Mouse (Mus musculus): ENCODE data around the gene Dpep2nb.
A peak's percentile ranks its signal among the peaks of the same experiment; 100 is the strongest.
"Not testable (repeated sequence)": the region's sequence is repeated elsewhere in the genome, so short reads cannot be mapped to it uniquely, and the experiment has no call there.

Gene Dpep2nb

DNA sequence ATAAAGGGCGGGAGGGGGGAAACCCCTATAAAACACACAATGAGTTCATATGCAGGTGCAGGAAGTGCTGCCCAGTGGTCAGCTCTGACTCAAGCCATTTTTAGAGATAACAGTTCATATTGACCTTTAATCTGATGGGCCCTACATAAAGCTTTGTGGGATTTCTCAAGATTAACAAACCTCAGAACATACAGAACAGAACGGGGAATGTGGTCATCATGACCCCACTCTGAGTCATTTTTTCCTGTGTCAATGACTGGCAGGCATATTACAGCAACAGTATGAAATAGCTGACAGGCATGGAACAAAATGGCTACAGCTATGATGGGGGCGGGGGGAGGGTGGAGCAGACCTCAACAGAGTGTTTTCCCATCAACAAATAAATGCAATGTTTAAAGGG, 1.4 kb upstream of the Dpep2nb start:
- DNase-seq (ENCODE audit: low spot score in 2 of 2) = no peak

DNA sequence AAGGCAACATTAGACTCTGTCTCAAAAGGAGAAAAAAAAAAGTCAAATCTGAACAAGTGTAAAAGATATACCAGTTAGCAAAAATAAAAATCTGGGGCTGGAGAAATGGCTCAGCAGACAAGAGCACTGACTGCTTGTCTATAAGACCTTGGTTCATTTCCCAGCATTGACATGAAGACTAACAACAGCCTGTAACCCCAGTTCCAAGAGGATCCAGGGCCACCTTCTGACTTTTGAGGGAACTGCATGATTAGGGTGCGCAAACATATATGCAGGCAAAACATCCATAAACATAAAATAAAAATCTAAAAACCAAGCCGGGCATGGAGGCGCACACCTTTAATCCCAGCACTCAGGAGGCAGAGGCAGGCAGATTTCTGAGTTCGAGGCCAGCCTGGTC, 638 bp upstream of the Dpep2nb start:
- no peak for DNase-seq (ENCODE audit: low spot score in 2 of 2)

GRCm38 (mm10) chr8:106004538-106005207, 1.1 kb downstream of the Dpep2nb start:
- DNase-seq (ENCODE audit: low spot score in 2 of 2) = no peak

DNA sequence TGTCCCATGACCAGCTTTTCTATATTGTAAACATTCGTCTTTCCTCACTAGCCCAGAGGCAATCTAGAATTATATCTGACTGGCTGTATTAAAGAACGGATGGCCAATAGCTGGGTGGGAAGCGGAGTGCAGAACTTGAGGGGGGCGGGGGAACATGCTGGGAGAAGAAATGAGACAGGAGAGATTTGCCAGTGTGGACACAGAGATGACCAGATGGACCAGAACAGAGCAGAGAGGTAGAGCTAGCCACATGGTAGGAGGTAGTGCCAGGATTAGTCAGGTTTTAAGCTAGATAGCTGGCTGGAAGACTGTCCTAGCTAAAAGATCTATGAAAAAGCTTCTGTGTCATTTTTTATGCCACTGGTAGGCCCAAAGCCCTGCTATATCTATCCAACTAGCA, 3.9 kb downstream of the Dpep2nb start:
- no peak for DNase-seq (ENCODE audit: low spot score in 2 of 2)

- peak in 1 of 2 experiments; percentile 26 for DNase-seq (ENCODE audit: low spot score in 2 of 2)
Observed at GRCm38 (mm10) chr8:105998971-105999370, 6.8 kb downstream of the Dpep2nb start.

DNA sequence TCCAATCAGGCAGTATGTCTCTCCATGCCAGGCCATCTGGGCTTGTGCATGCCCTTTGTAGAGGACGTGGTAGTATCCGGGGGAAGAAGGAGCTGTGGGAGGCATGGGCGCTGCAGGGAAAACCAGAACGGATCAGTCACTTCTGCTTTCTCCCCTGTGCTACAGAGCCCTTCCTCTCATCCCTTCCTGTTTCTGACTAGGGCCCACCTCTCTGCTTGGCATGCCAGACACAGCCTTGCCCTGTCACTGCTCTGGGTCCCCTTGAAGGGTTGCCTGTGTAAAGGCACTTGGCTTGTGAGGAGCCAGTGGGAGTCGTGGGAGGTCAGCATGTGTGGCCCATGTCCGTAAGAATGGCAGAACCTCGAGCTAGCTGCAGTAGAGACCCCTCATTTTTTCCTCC, 9.4 kb downstream of the Dpep2nb start:
- DNase-seq (ENCODE audit: low spot score in 2 of 2) = no peak

DNA sequence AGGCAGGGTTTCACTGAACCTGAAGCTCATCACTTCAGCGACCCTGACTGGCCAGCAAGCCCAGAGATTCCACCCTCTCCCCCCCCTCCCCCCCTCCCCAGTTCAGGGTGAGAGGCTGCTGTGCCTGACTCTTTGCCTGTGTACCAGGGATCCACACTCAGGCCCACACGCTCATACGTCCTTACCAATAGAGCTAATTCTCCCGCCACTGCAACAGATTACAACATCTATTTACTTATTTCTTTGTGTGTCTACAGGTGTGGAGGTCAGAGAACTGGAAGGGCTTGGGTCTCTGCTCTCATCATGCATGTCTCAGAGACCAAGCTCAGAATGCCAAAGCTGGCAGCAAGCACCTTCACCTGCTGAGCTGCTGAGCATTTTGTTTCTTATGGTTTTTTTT, 12.5 kb downstream of the Dpep2nb start:
- DNase-seq (ENCODE audit: low spot score in 2 of 2) = no peak

DNA sequence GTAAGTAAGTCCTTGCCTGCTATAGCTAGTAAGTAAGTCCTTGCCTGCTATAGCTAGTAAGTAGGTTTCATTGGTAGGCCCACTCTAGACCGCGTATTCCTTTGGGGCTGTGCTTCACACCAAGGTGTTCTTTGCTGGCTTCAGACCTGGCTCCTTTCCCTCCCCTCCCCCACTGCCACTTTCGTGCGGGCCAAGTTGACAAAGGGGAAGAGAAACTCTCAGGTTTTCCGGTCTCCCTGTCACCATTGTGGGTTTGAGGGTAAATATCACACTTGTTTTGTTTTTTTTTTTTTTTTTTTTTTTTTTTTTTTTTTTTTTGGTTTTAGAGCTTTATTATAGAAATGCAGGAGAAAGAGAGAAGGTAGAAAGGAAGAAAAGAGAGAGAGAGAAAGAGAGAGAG, 13.3 kb downstream of the Dpep2nb start:
- no peak for DNase-seq (ENCODE audit: low spot score in 2 of 2)

- DNase-seq (ENCODE audit: low spot score in 2 of 2) = no peak
Observed at GRCm38 (mm10) chr8:105991546-105991945, 14.2 kb downstream of the Dpep2nb start.

DNA sequence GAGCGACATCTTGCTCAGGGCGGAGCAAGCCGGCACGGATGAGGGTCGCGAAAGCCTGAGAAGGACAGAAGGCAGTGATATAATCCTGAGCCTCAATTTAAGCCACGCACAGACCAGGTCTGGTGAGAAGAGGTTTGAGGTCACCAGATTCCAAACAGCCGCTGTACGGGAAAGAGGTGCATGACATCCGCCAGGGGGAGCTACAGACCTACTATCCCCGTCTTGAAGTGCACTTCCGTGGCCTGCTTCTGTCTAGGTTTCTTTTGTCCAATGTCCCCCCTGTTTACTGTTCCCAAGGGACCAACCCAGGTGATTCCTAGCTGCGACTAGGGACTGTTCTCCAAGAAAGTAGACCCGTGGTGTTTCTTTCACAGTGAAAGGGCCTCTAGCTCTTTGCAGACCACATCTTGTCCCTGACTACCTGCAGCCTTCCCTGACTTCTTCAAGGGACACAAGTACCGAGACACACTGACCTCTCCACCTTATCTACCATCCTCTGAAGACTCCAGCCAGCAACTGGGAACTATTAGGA, 14.9 kb downstream of the Dpep2nb start, which contains the start of gene Dus2:
TSS of gene Dus2 (plus strand) at position 482 of the 532 bp plus-strand sequence.
- peak; percentile 78 to 84 for DNase-seq (ENCODE audit: low spot score in 2 of 2)

GRCm38 (mm10) chr8:105988546-105988945, 17.2 kb downstream of the Dpep2nb start:
- DNase-seq (ENCODE audit: low spot score in 2 of 2) = no peak

GRCm38 (mm10) chr8:105983406-105983805, 22.4 kb downstream of the Dpep2nb start:
- not testable (repeated sequence) for DNase-seq (ENCODE audit: low spot score in 2 of 2)

DNA sequence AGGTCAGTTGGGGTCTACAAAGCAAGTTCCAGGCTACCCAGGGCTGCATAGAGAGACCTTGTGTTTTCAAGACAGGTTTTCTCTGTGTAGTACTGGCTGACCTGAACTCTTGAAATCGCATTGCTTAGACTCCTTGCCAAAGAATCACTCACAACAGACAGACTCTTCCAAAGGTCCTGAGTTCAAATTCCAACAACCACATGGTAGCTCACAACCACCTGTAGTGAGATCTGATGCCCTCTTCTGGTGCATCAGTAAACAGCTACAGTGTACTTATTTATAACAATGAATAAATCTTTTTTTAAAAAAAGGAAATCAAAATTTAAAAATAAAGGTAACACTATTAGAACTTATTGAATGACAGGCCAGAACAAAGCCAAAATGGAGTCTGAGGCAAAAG, 24.6 kb downstream of the Dpep2nb start:
- no peak for DNase-seq (ENCODE audit: low spot score in 2 of 2)

DNA sequence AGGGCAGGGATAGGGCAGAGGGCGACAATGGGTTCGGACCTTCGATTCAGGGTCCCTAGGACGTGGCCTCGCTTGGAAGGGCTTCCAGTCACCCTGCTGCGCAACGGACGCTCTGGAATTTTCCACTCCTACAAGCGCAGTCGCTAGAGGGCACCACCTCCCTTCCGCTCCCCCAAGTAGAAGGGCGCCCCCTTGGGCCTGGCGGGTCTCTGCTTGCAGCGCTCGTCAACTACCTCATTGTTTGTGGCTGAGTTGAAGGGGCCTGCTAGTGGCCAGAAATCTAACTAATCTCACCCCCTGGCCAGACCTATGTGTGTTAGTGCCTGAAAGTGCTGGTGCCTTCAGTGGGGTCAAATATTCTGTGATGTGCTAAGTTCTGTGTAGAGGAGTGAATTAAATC, 26.4 kb downstream of the Dpep2nb start, which contains the start of gene Dpep3:
TSS of gene Dpep3 (minus strand) at position 105 of the 400 bp plus-strand sequence.
- DNase-seq (ENCODE audit: low spot score in 2 of 2) = no peak

DNA sequence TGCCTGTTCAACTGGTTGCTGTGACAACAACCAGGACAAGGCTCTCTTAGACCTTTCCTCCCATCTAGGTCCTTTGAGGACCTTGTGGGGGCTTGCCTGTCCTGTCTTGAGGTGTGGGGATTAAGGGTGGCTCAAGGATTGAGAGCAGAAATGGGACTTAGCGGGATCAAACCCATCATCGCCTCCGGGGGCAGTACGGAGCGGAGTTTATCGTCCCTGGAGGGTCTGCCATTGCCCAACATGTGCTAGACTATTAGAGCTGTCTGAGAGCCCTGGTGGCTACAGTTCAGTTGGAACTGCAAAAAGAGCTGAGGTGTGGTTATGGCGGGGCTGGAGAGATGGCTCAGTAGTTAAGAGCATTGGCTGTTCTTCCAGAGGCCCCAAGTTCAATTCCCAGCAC, 30.4 kb downstream of the Dpep2nb start:
- no peak for DNase-seq (ENCODE audit: low spot score in 2 of 2)

GRCm38 (mm10) chr8:105971019-105971720, 34.6 kb downstream of the Dpep2nb start:
- DNase-seq (ENCODE audit: low spot score in 2 of 2) = no peak

DNA sequence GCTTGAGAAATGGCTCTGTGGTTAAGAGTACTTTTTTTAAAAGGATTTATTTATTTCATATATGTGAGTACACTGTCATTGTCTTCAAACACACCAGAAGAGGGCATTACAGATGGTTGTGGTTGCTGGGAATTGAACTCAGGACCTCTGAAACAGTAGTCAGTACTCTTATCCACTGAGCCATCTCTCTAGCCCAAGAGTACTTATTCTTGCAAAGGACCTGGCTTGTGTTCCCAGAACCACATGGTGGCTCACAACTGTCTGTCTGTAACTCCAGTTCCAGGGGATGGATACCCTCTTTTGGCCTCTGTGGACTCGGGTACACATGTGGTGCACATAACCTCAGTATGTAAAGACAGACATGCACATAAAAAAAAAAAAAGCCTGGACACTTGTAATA, 36.4 kb downstream of the Dpep2nb start:
- DNase-seq (ENCODE audit: low spot score in 2 of 2) = no peak

- DNase-seq (ENCODE audit: low spot score in 2 of 2) = peak in 1 of 2 experiments; percentile 40
Observed at GRCm38 (mm10) chr8:105966692-105967311, 39.0 kb downstream of the Dpep2nb start.

GRCm38 (mm10) chr8:105965905-105966341, 39.9 kb downstream of the Dpep2nb start, which contains the start of gene Slc12a4:
Slc12a4 (minus strand) TSS chr8:105966097.
- peak; percentile 65 to 72 for DNase-seq (ENCODE audit: low spot score in 2 of 2)

GRCm38 (mm10) chr8:105965266-105965904, 40.4 kb downstream of the Dpep2nb start:
- peak; percentile 43 to 52 for DNase-seq (ENCODE audit: low spot score in 2 of 2)

DNA sequence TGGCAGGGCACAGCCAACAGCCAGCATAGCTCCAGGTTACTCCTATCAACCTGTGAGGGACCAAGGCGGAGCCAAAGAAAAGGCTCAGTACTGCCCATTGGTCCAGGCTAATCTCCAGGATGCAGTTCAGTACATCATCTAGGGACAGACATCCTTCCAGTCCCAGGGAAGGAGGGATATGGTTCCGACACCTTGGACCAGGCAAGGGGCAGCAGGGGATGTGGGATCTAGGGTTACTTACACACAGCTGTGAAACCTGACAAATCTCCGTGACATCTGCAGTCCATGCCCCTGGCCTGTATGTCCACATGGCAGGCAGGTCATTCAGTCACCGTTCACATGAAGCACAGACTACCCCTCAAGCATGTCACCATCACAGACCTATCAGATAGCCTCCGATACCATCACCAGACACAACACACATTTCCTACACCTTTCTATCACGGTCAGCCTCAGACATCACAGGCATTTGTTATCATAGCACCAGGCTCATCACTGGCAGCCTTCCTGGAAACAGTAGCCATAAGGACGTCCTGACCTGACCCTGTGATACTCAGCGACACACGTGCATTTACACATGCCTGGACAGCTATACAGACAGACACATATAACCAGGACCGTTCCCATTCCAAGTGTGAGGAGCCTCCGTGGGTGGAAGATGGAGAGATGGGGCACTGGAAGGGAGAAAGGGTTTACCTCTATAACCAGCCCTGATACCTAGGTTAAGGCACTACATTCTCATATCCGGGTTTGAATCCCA, 41.1 kb downstream of the Dpep2nb start:
- no peak for DNase-seq (ENCODE audit: low spot score in 2 of 2)
